Mouse (Mus musculus): ENCODE data around the gene Mien1. TPM values are rescaled to one million over a fixed set of nuclear protein-coding genes. Genes with fewer than 3 reads are reported as not detected.

The Mien1 gene
- polyA plus RNA-seq, 1 experiment from 2014 or later = 102 TPM

- Histone ChIP-seq H3K27me3 (replicated peaks) (peaks cover 10% of the 10 kb centered on the region), H3K27ac (ENCODE audit: poor library complexity, severe bottlenecking) (no peak overlapping the region), H3K4me3 (no peak overlapping the region), H3K4me1 (replicated peaks) (peaks cover 10% of the 10 kb centered on the region; the same call in 1 of the 2 replicates), H3K36me3 (no peaks in the 10 kb centered on the region), H3K4me2 (no peak overlapping the region), H3K9ac (no peak overlapping the region), H3K9me3 (replicated peaks) (no peaks in the 10 kb centered on the region)
- ATAC-seq (ENCODE audit: insufficient number of reproducible peaks, low FRiP score) = no peak
- 83% methylated on average over 11 of the region's 11 CpGs for WGBS
These were observed 36.2 kb upstream of the Mien1 start for GRCm38 (mm10) chr11:98474967-98475366.

- Histone ChIP-seq H3K4me3 (no peak overlapping the region), H3K9ac (no peak overlapping the region), H3K27me3 (replicated peaks) (peaks cover 14% of the 10 kb centered on the region), H3K27ac (ENCODE audit: poor library complexity, severe bottlenecking) (no peak overlapping the region), H3K4me1 (replicated peaks) (peaks cover 7% of the 10 kb centered on the region; the same call in 1 of the 2 replicates), H3K9me3 (replicated peaks) (no peaks in the 10 kb centered on the region), H3K36me3 (no peaks in the 10 kb centered on the region), H3K4me2 (no peak overlapping the region)
- WGBS = 53% methylated on average over 8 of the region's 8 CpGs
- no peak for ATAC-seq (ENCODE audit: insufficient number of reproducible peaks, low FRiP score)
These were observed 35.2 kb upstream of the Mien1 start for GRCm38 (mm10) chr11:98473916-98474479.

GRCm38 (mm10) chr11:98472696-98473095 is 33.9 kb upstream of the Mien1 start:
- H3K4me3 ChIP-seq = no peak overlapping the region
- H3K9ac ChIP-seq = no peak overlapping the region
- H3K27me3 ChIP-seq (replicated peaks) = peaks cover 14% of the 10 kb centered on the region
- H3K4me2 ChIP-seq = no peak overlapping the region
- WGBS = 67% methylated on average over 4 of the region's 4 CpGs
- no peaks in the 10 kb centered on the region for H3K36me3 ChIP-seq
- H3K9me3 ChIP-seq (replicated peaks) = no peaks in the 10 kb centered on the region
- peaks cover 7% of the 10 kb centered on the region; the same call in 1 of the 2 replicates for H3K4me1 ChIP-seq (replicated peaks)
- H3K27ac ChIP-seq (ENCODE audit: poor library complexity, severe bottlenecking) = no peak overlapping the region
- no peak for ATAC-seq (ENCODE audit: insufficient number of reproducible peaks, low FRiP score)

- Histone ChIP-seq H3K4me1 (replicated peaks) (0 out of 2 replicates have a peak, but pooled peaks cover 4% of the 10 kb centered on the region), H3K9ac (no peak overlapping the region), H3K27me3 (replicated peaks) (peaks cover 22% of the 10 kb centered on the region), H3K36me3 (no peaks in the 10 kb centered on the region), H3K4me3 (no peak overlapping the region), H3K9me3 (replicated peaks) (no peaks in the 10 kb centered on the region), H3K4me2 (no peak overlapping the region), H3K27ac (ENCODE audit: poor library complexity, severe bottlenecking) (no peak overlapping the region)
- ATAC-seq (ENCODE audit: insufficient number of reproducible peaks, low FRiP score) = no peak
- WGBS = 62% methylated on average over 6 of the region's 6 CpGs
These were observed 32.0 kb upstream of the Mien1 start for GRCm38 (mm10) chr11:98470795-98471194.

DNA sequence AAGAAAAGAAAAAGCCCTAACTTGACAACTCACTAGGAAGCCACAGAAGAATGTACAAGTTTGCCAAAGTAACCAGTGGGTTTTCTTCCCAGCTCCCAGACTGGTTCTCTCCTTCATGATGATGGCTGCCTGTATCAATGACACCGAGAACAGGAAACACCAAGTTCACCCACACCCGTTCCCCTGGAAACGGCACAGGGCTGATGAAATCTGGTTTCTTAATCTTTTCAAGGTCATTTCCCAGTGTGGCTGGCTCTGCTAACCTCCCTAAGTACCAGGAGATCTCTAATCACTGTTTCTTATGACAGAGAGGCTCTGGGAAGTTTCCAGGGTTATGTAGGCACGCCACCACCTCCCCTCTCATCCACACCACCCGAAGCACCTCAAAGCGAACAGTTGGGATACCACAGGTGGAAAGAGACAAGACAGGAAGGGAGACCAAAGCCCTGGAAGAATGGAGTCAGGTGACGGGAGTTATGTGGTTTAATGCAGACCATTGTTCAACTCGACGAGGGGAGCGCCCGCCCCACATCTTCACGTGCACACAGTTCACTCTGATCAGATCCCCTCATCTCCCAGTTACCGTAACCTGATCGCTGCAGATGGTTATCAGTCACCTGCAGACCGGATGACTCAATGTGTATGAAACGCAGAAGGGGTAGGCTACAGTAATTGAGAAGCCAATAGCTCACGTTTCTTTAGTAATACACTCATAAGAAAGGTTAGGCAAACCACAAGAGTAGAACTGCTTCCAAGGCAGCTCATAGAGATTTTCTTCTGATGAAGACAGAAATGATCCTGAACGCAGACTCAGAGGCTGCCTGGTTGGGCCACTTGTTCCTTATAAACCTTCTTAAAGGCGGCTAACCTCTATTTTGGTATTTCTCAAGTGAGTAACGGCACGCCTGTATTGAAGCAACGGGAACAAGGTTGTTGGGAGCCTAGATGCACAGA is 31.2 kb upstream of the Mien1 start:
- Histone ChIP-seq H3K4me3 (no peak overlapping the region), H3K27me3 (replicated peaks) (peaks cover 25% of the 10 kb centered on the region), H3K36me3 (no peaks in the 10 kb centered on the region), H3K4me2 (no peak overlapping the region), H3K4me1 (replicated peaks) (0 out of 2 replicates have a peak, but pooled peaks cover 4% of the 10 kb centered on the region), H3K27ac (ENCODE audit: poor library complexity, severe bottlenecking) (no peak overlapping the region), H3K9me3 (replicated peaks) (no peaks in the 10 kb centered on the region), H3K9ac (no peak overlapping the region)
- WGBS = 69% methylated on average over 22 of the region's 22 CpGs
- no peak for ATAC-seq (ENCODE audit: insufficient number of reproducible peaks, low FRiP score)

GRCm38 (mm10) chr11:98464516-98464915 is 25.7 kb upstream of the Mien1 start:
- Histone ChIP-seq H3K4me1 (replicated peaks) (no peaks in the 10 kb centered on the region), H3K9me3 (replicated peaks) (no peaks in the 10 kb centered on the region), H3K27ac (ENCODE audit: poor library complexity, severe bottlenecking) (no peak overlapping the region), H3K4me2 (no peak overlapping the region), H3K9ac (no peak overlapping the region), H3K27me3 (replicated peaks) (peaks cover 48% of the 10 kb centered on the region), H3K36me3 (no peaks in the 10 kb centered on the region), H3K4me3 (no peak overlapping the region)
- WGBS = 65% methylated on average over 6 of the region's 6 CpGs
- no peak for ATAC-seq (ENCODE audit: insufficient number of reproducible peaks, low FRiP score)

- Histone ChIP-seq H3K4me3 (no peak overlapping the region), H3K4me1 (replicated peaks) (no peaks in the 10 kb centered on the region), H3K27ac (ENCODE audit: poor library complexity, severe bottlenecking) (no peak overlapping the region), H3K4me2 (no peak overlapping the region), H3K36me3 (no peaks in the 10 kb centered on the region), H3K9ac (no peak overlapping the region), H3K9me3 (replicated peaks) (no peaks in the 10 kb centered on the region), H3K27me3 (replicated peaks) (peaks cover 54% of the 10 kb centered on the region)
- 75% methylated on average over 9 of the region's 9 CpGs for WGBS
- no peak for ATAC-seq (ENCODE audit: insufficient number of reproducible peaks, low FRiP score)
These were observed 25.1 kb upstream of the Mien1 start for GRCm38 (mm10) chr11:98463911-98464310.

GRCm38 (mm10) chr11:98462255-98462654 is 23.5 kb upstream of the Mien1 start:
- no peaks in the 10 kb centered on the region for H3K9me3 ChIP-seq (replicated peaks)
- H3K4me3 ChIP-seq = no peak overlapping the region
- no peak overlapping the region for H3K27ac ChIP-seq (ENCODE audit: poor library complexity, severe bottlenecking)
- no peak overlapping the region for H3K9ac ChIP-seq
- WGBS = 83% methylated on average over 6 of the region's 6 CpGs
- no peak for ATAC-seq (ENCODE audit: insufficient number of reproducible peaks, low FRiP score)
- H3K4me1 ChIP-seq (replicated peaks) = no peaks in the 10 kb centered on the region; the same call in 1 of the 2 replicates
- no peaks in the 10 kb centered on the region for H3K36me3 ChIP-seq
- H3K4me2 ChIP-seq = no peak overlapping the region
- H3K27me3 ChIP-seq (replicated peaks) = peaks cover 65% of the 10 kb centered on the region

DNA sequence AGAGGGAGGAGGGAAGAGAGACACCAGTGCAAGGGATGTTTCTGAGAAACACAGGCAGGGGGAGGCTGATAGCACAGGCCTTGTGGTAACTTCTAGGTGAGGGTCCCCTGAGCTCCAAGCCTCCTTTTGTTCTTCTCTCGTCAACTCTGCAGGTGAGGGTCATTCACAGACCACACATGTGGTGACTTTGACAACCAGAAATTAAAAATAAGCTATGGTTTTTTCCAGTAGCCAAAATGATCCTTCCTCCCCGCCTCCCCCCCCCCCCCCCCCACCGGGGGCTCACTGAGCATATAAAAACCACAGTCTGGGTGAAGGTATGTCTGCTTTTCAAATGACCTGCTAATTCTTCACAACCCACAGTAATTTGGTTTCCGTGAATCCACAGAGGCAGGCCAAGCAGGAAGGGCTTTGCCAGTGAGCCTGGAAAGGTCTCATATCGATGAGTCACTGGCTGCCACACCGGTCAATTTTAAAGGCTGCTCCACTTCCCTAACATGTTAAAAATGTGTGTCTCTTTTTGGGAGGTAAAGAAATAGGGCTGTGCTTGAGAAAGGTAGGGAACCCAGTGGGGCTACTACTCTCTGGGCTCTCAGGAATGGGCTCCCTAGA is 22.4 kb upstream of the Mien1 start:
- ATAC-seq (ENCODE audit: insufficient number of reproducible peaks, low FRiP score) = no peak
- Histone ChIP-seq H3K4me3 (no peak overlapping the region), H3K27ac (ENCODE audit: poor library complexity, severe bottlenecking) (no peak overlapping the region), H3K27me3 (replicated peaks) (peaks cover 60% of the 10 kb centered on the region), H3K9me3 (replicated peaks) (no peaks in the 10 kb centered on the region), H3K9ac (no peak overlapping the region), H3K36me3 (no peaks in the 10 kb centered on the region), H3K4me1 (replicated peaks) (peaks cover 4% of the 10 kb centered on the region; the same call in 1 of the 2 replicates), H3K4me2 (no peak overlapping the region)
- WGBS = 55% methylated on average over 6 of the region's 6 CpGs

DNA sequence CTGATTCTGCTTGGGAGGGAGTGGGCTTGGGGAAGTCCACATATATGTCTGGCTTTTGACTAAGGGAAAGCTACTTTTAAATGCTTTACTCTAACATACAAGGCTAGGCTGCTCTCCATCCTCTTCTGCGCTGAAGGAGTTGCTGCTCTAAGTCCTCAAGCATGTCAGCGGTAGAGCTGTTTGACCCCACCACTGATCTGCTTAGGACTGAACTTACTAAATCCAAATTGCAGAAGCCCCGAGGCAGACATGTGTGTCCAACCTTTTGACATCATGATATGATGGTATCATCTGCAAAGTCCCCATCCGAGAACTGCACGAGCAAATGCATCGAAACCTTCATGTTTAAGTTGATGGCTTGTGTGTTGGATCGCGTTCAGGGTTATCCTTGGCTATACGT is 21.1 kb upstream of the Mien1 start:
- peaks cover 53% of the 10 kb centered on the region for H3K27me3 ChIP-seq (replicated peaks)
- no peaks in the 10 kb centered on the region for H3K9me3 ChIP-seq (replicated peaks)
- H3K36me3 ChIP-seq = no peaks in the 10 kb centered on the region
- no peak for ATAC-seq (ENCODE audit: insufficient number of reproducible peaks, low FRiP score)
- peaks cover 4% of the 10 kb centered on the region; the same call in 1 of the 2 replicates for H3K4me1 ChIP-seq (replicated peaks)
- no peak overlapping the region for H3K9ac ChIP-seq
- no peak overlapping the region for H3K4me3 ChIP-seq
- no peak overlapping the region for H3K27ac ChIP-seq (ENCODE audit: poor library complexity, severe bottlenecking)
- WGBS = 77% methylated on average over 9 of the region's 9 CpGs
- no peak overlapping the region for H3K4me2 ChIP-seq

Data from heart, embryonic 12.5 days (tissue).